Mouse (Mus musculus) splenic B cell, adult 2 months (primary cell): ENCODE measurements around the gene Ino80e.
A peak's percentile ranks its signal among the peaks of the same experiment; 100 is the strongest.

ENCODE experiments used
- DNase-seq: peaks from one replicate; pipeline ENCODE4 v3.0.0-alpha.2; 2011; ENCODE audit warnings: low read depth, low spot score
- H3K27me3 ChIP-seq: 2 replicates; pipeline ENCODE4 v1.6.1; 2012; ENCODE audit warnings: mild to moderate bottlenecking, low read length, moderate library complexity, mixed read lengths; ENCODE audit not compliant: control insufficient read depth, poor library complexity, insufficient read depth, severe bottlenecking
- H3K36me3 ChIP-seq: 2 replicates; pipeline ENCODE4 v1.6.1; 2012; ENCODE audit warnings: mild to moderate bottlenecking, low read length, moderate library complexity, mixed read lengths; ENCODE audit not compliant: control insufficient read depth, poor library complexity, insufficient read depth, severe bottlenecking

Gene Ino80e

GRCm38 (mm10) chr7:126845516-126845915 is 16.7 kb downstream of the Ino80e start:
- Histone ChIP-seq H3K27me3 (no peaks in the 10 kb centered on the region; the same call in 1 of the 2 replicates), H3K36me3 (no peaks in the 10 kb centered on the region)
- DNase-seq, result no peak

DNA sequence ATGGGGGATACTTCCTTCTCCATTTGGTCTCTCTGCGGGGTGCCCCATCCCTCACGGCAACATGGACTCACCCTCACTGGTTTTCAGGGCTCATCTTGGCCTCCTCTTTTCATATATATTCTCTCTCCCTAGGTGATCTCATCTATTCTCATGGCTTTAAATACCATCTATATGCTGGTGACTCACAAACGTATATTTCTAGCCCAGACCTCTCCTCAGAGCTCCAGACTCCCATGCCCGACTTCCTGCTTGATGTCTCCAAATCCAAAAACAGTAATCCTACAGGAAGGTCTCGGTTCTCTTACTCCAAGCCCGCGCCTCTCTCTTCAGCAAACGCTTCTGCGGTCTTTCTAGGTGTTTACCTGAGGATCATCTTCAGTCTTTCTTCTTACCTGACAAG is 18.9 kb downstream of the Ino80e start:
- Histone ChIP-seq H3K27me3 (no peaks in the 10 kb centered on the region; the same call in 1 of the 2 replicates), H3K36me3 (no peaks in the 10 kb centered on the region)
- no peak for DNase-seq

DNA sequence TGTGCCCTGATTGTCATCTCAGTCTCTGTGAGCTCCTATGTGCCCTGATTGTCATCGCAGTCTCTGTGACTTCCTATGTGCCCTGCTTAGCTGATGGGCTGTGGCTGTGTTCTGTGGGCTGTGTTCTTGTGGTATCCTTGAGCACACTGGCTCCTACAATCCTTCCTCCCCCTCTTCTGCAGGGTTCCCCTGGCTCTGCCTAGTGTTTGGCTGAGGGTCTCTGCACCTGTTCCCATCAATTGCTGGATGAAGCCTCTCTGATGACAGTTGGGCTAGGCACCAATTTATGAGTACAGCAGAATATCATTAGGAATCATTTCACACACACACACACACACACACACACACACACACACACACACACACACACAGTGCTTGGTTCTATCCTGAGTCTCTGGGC is 28.9 kb downstream of the Ino80e start:
- Histone ChIP-seq H3K27me3 (no peaks in the 10 kb centered on the region), H3K36me3 (no peaks in the 10 kb centered on the region)
- no peak for DNase-seq

GRCm38 (mm10) chr7:126832036-126832598 is 30.1 kb downstream of the Ino80e start:
- Histone ChIP-seq H3K27me3 (no peaks in the 10 kb centered on the region), H3K36me3 (no peaks in the 10 kb centered on the region)

GRCm38 (mm10) chr7:126831539-126831938 is 30.6 kb downstream of the Ino80e start, which contains the start of gene 4930451I11Rik:
Gene 4930451I11Rik (minus strand): TSS chr7:126831639.
- no peak for DNase-seq
- no peaks in the 10 kb centered on the region for H3K27me3 ChIP-seq
- no peaks in the 10 kb centered on the region for H3K36me3 ChIP-seq

More at GRCm38 (mm10) chr7:126832036-126832598, 30.1 kb downstream of the Ino80e start:
- DNase-seq, result peak; percentile 89

DNA sequence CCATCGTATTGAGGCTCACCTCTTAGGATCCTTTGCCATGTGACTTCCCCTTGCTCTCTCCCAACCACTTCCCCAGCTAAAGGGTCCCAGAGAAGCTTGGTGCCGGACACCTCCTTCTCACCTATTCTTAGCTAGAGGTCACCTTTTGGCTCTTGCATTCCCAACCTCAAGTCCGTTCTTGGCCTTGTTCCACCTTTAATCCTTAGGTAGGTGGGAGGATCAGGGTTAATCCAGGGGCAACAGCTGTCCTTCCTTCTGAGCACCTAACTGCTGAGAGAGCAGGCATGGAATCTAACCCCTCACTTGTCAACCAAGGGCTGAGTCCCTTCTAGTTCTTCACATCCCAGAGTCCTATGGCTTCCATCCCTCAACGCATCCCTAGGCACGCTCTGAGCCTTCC is 36.2 kb downstream of the Ino80e start:
- no peaks in the 10 kb centered on the region for H3K27me3 ChIP-seq

GRCm38 (mm10) chr7:126825403-126825802 is 36.8 kb downstream of the Ino80e start:
- DNase-seq, result peak; percentile 28
- Histone ChIP-seq H3K36me3 (no peaks in the 10 kb centered on the region), H3K27me3 (no peaks in the 10 kb centered on the region)

More for the DNA sequence above, 36.2 kb downstream of the Ino80e start:
- no peak for DNase-seq
- no peaks in the 10 kb centered on the region for H3K36me3 ChIP-seq

- Histone ChIP-seq H3K27me3 (no peaks in the 10 kb centered on the region), H3K36me3 (no peaks in the 10 kb centered on the region)
- DNase-seq, result no peak
These were observed 38.2 kb downstream of the Ino80e start for GRCm38 (mm10) chr7:126823940-126824339.

- no peaks in the 10 kb centered on the region for H3K27me3 ChIP-seq
- no peaks in the 10 kb centered on the region for H3K36me3 ChIP-seq
- DNase-seq, result no peak
These were observed 38.9 kb downstream of the Ino80e start for GRCm38 (mm10) chr7:126823202-126823711.

DNA sequence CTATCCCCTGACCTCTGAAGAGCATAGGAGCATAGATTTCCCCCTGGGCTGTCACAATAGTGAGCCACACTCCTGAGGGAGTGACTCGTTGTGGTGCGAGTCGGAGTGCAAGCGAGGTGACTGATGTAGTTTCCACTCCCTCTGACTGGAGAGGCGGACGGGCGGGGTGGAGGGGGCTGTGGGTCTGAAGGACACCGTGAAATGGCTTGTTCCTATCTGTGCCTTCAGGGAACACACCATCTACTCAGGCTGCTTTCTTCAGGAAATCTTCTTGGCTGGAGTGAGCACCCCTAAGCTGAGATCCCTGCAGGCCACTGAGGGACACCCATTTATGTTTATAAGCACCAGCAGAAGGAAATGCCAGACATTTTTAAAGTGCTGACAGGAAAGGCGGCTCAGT is 39.4 kb downstream of the Ino80e start:
- no peak for DNase-seq
- Histone ChIP-seq H3K27me3 (no peaks in the 10 kb centered on the region), H3K36me3 (no peaks in the 10 kb centered on the region)

GRCm38 (mm10) chr7:126821835-126822511 is 40.2 kb downstream of the Ino80e start:
- DNase-seq, result peak; percentile 87
- H3K36me3 ChIP-seq, result no peaks in the 10 kb centered on the region
- H3K27me3 ChIP-seq, result no peaks in the 10 kb centered on the region

DNA sequence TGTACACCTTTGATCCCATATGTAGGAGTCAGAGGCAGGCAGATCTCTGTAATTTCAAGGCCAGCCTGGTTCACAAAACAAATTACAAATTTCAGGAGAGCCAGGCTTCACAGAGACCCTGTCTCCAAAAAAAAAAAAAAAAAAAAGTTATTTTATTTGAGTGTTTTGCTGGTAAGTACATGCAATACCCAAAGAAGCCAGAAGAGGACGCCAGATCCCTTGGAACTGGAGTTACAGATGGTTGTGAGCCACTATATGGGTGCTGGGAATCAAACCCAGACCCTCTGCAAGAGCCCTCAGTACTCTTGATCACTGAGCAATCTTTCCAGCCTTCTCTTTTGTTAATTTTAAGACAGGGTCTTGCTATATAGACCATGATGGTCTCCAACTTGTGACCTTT is 43.4 kb downstream of the Ino80e start:
- Histone ChIP-seq H3K27me3 (no peaks in the 10 kb centered on the region), H3K36me3 (no peaks in the 10 kb centered on the region)
- no peak for DNase-seq

DNA sequence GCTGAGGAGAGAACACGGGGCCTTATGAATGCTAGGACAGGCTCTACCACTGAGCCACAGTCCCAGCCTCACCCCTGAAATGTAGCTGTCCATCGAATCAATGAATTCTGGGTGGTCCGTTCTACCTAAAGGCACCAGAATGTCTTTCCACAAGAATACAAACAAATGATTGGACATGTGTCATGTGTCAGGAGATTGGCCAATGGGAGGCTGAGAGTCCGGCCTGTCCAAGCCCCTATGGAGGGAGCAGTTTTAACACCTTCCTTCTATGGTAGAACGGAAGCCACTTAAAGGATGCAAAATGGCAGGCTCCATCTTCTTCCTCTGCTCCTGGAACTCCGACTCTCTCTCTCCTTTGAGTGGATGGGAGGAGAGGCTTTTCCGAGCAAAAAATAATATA is 44.6 kb downstream of the Ino80e start:
- no peaks in the 10 kb centered on the region for H3K27me3 ChIP-seq
- H3K36me3 ChIP-seq, result no peaks in the 10 kb centered on the region
- DNase-seq, result no peak

- Histone ChIP-seq H3K36me3 (no peaks in the 10 kb centered on the region), H3K27me3 (no peaks in the 10 kb centered on the region)
- no peak for DNase-seq
These were observed 45.7 kb downstream of the Ino80e start for GRCm38 (mm10) chr7:126816494-126816893.

DNA sequence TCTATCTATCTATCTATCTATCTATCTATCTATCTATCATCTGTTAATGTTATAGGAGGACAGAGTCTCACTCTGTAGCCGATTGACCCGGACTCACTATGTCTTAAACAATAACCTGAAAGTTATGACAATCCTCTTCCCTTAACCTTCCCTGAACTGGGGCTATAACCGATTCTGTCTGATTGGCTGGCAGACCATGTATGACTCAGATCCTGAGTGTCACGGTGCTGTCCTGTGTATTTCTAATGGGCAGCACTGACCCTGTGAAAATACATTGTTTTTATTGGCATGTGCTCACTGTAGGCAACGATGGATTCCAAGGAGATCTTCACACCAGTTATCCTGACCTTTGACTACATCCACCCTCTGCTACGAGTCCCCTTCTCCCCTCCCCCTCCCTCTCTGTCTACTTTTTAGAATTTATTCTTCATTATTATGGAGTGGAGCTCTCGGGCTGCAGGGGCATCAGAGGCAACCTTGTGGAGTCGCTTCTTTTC is 46.4 kb downstream of the Ino80e start:
- DNase-seq, result no peak
- Histone ChIP-seq H3K36me3 (no peaks in the 10 kb centered on the region), H3K27me3 (no peaks in the 10 kb centered on the region)
